Mouse (Mus musculus) hindbrain, postnatal 0 days (tissue): ENCODE measurements at regions not wholly inside any gene's neighbourhood (a gene's known extent, or its start where the extent isn't known, plus 50 kb on each side); places are given as distances from the start of the nearest gene placed in this dataset.

Experiments
- ATAC-seq: fragments of 200-750 bp; cut with Nextera tagmentation; 2 replicates; pipeline ENCODE4 v1.8.0; 2017; ENCODE audit warnings: mild to moderate bottlenecking, moderate TSS enrichment, moderate library complexity
- DNase-seq: peaks from one replicate; pipeline ENCODE4 v3.0.0-alpha.2; 2015; ENCODE audit warnings: low spot score
- H3K27ac ChIP-seq: fragments of 300-500 bp; sonication (generic); 2 replicates; pipeline ENCODE4 v1.5.1; 2014; ENCODE audit warnings: mild to moderate bottlenecking
- H3K27me3 ChIP-seq: fragments of 300-500 bp; sonication (generic); 2 replicates; pipeline ENCODE4 v1.6.1; 2014; ENCODE audit warnings: low read length, mixed read lengths; ENCODE audit not compliant: insufficient read depth
- H3K36me3 ChIP-seq: fragments of 300-500 bp; sonication (generic); 2 replicates; pipeline ENCODE4 v1.6.1; 2014; ENCODE audit warnings: low read length, mixed read lengths; ENCODE audit not compliant: insufficient read depth
- H3K4me1 ChIP-seq: fragments of 300-500 bp; sonication (generic); 2 replicates; pipeline ENCODE4 v1.6.1; 2014; ENCODE audit warnings: antibody characterized with exemption, low read length, mixed read lengths; ENCODE audit not compliant: insufficient read depth
- H3K4me2 ChIP-seq: fragments of 300-500 bp; sonication (generic); 2 replicates; pipeline ENCODE4 v1.6.1; 2014; ENCODE audit warnings: low read depth, mild to moderate bottlenecking, low read length, moderate library complexity, mixed read lengths
- H3K4me3 ChIP-seq: fragments of 300-500 bp; sonication (generic); 2 replicates; pipeline ENCODE4 v1.5.1; 2014; ENCODE audit warnings: low read length
- H3K9ac ChIP-seq: fragments of 300-500 bp; sonication (generic); replicated peaks from 2 replicates; pipeline ENCODE4 v1.6.1; 2014; ENCODE audit warnings: mild to moderate bottlenecking, low read length, moderate library complexity, mixed read lengths
- H3K9me3 ChIP-seq: fragments of 300-500 bp; sonication (generic); 2 replicates; pipeline ENCODE4 v1.6.1; 2016; ENCODE audit warnings: low read length, mixed read lengths
- CTCF ChIP-seq: IDR thresholded peaks from 2 replicates; pipeline ENCODE4 v1.5.1; 2016; ENCODE audit warnings: antibody characterized with exemption, control low read depth, low read depth
- WGBS: fragments of 180-500 bp; shearing (Covaris S2); extraction: QIAGEN DNeasy Blood & Tissue Kit; methylation state at CpG from one replicate; pipeline ENCODE4 v1.1.7; 2014; 5-methylcytosine and 5-hydroxymethylcytosine counted together

DNA sequence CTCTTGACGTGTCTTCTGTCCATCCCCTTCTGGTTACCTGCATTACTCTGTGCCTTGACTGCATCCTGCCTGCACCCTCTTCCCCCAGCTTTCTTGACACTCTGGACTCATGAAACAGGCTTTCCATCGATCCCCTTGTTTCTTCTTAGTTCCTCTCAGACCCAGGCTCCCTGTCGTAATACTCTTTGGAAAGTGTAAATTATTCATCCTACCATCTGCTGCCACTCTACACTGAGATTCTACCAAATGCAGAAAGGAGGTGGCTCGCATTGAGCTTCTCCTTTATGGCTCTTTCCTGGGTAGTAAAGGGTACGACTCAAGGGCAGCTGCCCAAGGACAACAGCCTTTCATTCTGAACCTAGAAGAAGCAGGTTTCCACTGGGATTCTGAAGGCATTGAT, 129.5 kb downstream of the 1500009L16Rik start:
- DNase-seq = no peak
- no peak overlapping the region for H3K4me3 ChIP-seq
- no peak overlapping the region for H3K27ac ChIP-seq
- no peak overlapping the region for H3K9ac ChIP-seq
- WGBS = 75% methylated on average over 5 of the region's 5 CpGs
- no peaks in the 10 kb centered on the region for H3K4me1 ChIP-seq
- ATAC-seq = no peak
- H3K36me3 ChIP-seq = no peaks in the 10 kb centered on the region
- H3K4me2 ChIP-seq = no peak overlapping the region
- no peaks in the 10 kb centered on the region for H3K27me3 ChIP-seq
- no peak for TF ChIP-seq CTCF
- no peaks in the 10 kb centered on the region for H3K9me3 ChIP-seq

DNA sequence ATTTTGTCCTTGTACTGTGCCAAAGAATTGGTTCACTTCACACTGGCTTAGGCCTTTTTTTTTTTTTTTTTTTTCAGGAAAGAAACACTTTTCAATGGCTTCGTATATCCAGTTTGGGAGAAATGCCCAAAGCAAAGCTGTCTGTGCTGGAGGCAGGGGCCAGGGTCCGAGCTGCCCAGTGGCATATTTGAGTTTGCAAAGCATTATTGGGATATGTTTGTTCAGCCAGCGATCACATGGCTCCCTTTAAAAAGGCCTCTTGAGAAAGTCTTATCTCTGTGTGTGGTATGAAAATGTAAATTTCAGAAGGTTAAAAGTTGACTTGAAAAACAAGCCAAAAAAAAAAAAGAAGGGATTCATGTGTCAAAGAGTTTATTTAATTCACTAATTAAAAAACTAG, 130.1 kb downstream of the 1500009L16Rik start:
- WGBS = 62% methylated on average over 3 of the region's 3 CpGs
- Histone ChIP-seq H3K9me3 (no peaks in the 10 kb centered on the region), H3K4me2 (no peak overlapping the region), H3K36me3 (no peaks in the 10 kb centered on the region), H3K9ac (no peak overlapping the region), H3K4me1 (no peaks in the 10 kb centered on the region), H3K27ac (no peak overlapping the region), H3K4me3 (no peak overlapping the region), H3K27me3 (no peaks in the 10 kb centered on the region)
- no peak for TF ChIP-seq CTCF
- ATAC-seq (no peak), DNase-seq (no peak)

DNA sequence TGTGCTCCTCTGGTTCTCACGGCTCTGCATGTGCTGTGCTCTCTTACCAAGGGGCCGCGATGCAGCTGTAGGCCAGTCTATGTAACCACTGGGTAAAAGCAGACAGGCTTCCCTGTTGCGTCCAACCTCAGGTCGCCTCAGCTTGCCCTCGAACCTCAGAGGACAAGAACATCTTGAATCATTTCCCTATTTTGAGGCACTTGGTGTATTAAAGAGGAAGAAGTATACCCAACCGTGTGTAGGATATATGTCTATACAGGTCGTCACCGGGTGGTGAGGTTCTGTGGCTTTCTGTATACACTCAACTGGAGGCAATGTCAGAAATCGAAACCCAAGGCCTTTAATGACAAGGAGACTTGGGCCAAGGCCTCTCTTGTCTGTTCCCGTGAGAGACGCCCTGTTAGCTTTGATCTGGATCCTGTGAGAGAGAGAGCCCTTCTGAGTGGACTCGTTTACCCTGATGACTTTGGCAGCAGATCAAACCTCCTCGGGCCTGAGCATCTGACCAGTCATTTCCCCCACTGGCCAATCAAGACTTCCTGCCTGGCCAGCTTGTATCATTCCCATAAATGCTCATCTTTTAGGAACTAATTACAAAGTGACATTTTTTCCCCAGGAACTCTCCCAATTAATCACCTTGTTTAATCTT, 135.3 kb downstream of the 1500009L16Rik start:
- Histone ChIP-seq H3K27ac (no peak overlapping the region), H3K36me3 (no peaks in the 10 kb centered on the region), H3K4me2 (no peak overlapping the region), H3K4me1 (no peaks in the 10 kb centered on the region), H3K9ac (no peak overlapping the region), H3K9me3 (no peaks in the 10 kb centered on the region), H3K27me3 (no peaks in the 10 kb centered on the region), H3K4me3 (no peak overlapping the region)
- DNase-seq (peak; percentile 36), ATAC-seq (no peak)
- 76% methylated on average over 14 of the region's 14 CpGs for WGBS
- TF ChIP-seq CTCF = no peak

DNA sequence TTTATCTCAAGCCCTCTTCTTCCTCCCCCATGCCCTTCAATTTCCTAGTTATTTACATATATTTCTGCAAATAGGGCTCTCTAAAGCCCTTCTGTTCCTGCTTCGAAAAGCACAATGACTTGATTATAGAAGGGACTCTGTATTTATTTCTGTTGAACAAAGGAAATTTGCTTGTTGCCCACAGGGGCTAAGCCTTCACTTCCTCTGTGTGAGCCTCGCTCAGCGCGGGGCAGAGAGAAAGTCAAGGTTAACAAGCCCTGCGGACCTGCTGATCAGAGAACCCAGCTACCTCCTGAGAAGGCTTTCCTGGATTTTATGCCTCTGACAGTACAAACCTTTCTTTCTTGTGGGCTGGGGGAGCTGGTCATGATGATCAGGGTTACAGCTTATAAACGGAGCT, 136.0 kb downstream of the 1500009L16Rik start:
- Histone ChIP-seq H3K9ac (no peak overlapping the region), H3K27ac (no peak overlapping the region; the same call in 1 of the 2 replicates), H3K36me3 (no peaks in the 10 kb centered on the region), H3K9me3 (no peaks in the 10 kb centered on the region), H3K4me1 (no peaks in the 10 kb centered on the region), H3K4me2 (no peak overlapping the region), H3K4me3 (no peak overlapping the region), H3K27me3 (no peaks in the 10 kb centered on the region)
- no peak for DNase-seq
- ATAC-seq = no peak
- TF ChIP-seq CTCF = no peak
- WGBS = 64% methylated on average over 6 of the region's 6 CpGs

DNA sequence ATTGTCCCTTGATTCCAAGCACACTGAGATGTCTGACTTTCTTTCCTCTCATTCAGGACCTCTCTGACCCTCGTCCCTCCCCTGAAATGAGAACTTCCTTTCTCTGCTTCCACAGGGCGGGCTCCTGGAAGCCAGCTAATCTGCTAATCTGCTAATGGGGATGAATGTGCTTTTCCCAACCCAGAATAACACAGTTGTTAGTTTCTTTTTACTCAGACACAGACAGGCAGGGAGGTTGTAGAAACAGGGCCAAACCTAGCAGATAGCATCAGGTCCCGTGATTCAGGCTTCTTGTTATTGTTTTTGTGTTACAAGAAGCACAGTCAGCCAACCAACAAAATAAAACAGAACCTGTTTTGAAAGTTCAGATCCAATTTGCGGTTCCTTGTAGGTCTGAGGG, 137.0 kb downstream of the 1500009L16Rik start:
- no peak for TF ChIP-seq CTCF
- Histone ChIP-seq H3K4me1 (no peaks in the 10 kb centered on the region), H3K4me3 (no peak overlapping the region), H3K4me2 (no peak overlapping the region), H3K27me3 (no peaks in the 10 kb centered on the region), H3K9ac (no peak overlapping the region), H3K27ac (no peak overlapping the region), H3K9me3 (no peaks in the 10 kb centered on the region), H3K36me3 (no peaks in the 10 kb centered on the region)
- DNase-seq (no peak), ATAC-seq (no peak)
- 89% methylated on average over 4 of the region's 4 CpGs for WGBS

DNA sequence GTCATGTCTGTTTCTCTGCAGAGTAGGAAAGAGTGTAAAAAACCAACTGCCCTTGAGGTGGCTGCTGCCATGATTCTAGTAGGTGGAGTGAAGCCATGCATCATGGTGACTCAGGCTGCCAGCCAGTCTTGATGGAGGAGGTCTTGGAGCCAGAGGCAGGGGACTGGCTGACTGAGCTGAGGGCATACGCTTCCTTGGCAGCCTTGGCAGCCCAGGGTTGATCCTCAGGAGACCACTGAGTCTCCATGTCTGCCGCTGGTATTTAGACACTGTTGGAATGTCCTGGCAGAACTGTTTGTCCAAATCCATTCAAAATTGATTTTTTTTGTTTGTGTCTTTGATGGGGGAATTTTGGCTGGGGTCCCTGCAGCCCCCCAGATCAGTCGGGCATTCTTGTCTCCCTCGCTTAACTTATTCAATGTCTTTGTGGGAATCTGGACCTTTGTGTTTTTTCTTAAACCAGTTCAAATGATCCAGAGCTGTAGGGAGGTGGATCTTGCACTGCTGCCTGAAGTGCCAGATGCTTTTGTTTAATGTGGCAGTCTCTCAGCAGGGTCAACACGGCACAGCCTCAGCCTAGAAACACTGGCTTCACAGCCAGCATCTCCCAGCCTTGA, 139.0 kb downstream of the 1500009L16Rik start:
- H3K9ac ChIP-seq = no peak overlapping the region
- H3K27me3 ChIP-seq = no peaks in the 10 kb centered on the region
- H3K27ac ChIP-seq = 0 out of 2 replicates have a peak overlapping the region, but pooled peaks have one; percentile 4
- DNase-seq = peak; percentile 78
- no peaks in the 10 kb centered on the region for H3K9me3 ChIP-seq
- 18% methylated on average over 5 of the region's 5 CpGs for WGBS
- no peak for TF ChIP-seq CTCF
- no peaks in the 10 kb centered on the region for H3K36me3 ChIP-seq
- no peaks in the 10 kb centered on the region for H3K4me1 ChIP-seq
- H3K4me3 ChIP-seq = no peak overlapping the region
- H3K4me2 ChIP-seq = no peak overlapping the region
- ATAC-seq = peak; percentile 96

DNA sequence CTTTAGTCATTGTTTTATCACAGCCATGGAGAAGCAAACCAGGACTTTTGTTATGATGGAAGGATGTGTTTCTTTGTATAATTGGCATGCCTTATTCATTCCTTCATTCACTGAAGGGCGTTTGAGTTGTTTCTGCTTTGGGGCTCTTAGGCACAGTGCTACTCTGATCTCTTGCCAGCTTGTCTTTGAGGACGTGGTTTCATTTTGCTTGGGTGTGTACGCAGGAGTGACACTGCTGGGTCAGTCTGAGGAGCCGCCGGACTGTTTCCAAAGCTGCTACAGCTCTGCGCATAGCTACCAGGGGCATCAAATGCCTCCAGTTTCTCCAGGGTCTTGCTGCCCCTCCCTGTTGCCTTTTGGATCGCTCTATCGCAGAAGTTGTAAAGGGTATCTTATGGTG, 141.9 kb downstream of the 1500009L16Rik start:
- H3K4me1 ChIP-seq = no peaks in the 10 kb centered on the region
- DNase-seq = no peak
- no peak for ATAC-seq
- H3K9ac ChIP-seq = no peak overlapping the region
- no peaks in the 10 kb centered on the region for H3K27me3 ChIP-seq
- H3K4me3 ChIP-seq = no peak overlapping the region
- TF ChIP-seq CTCF = no peak
- 56% methylated on average over 8 of the region's 8 CpGs for WGBS
- no peaks in the 10 kb centered on the region for H3K9me3 ChIP-seq
- no peak overlapping the region for H3K4me2 ChIP-seq
- H3K27ac ChIP-seq = no peak overlapping the region
- no peaks in the 10 kb centered on the region for H3K36me3 ChIP-seq
